Mouse (Mus musculus) heart, postnatal 25 days (tissue): ENCODE measurements at regions not wholly inside any gene's neighbourhood (a gene's known extent, or its start where the extent isn't known, plus 50 kb on each side); places are given as distances from the start of the nearest gene placed in this dataset.

ENCODE experiments used
- DNase-seq: peaks from one replicate; pipeline ENCODE4 v3.0.0; 2022; ENCODE audit warnings: low spot score
- intact Hi-C: fragments of 180-260 bp; cut with DNase I; formaldehyde crosslinking; loops from one replicate; pipeline ENCODE4 v1.15.1; 2025

- intact Hi-C loops, result no loop called here
- no peak for DNase-seq
These were observed 426.8 kb upstream of the 2610001J05Rik start for GRCm38 (mm10) chr6:14298167-14298566.

GRCm38 (mm10) chr6:14297428-14297827, 426.1 kb upstream of the 2610001J05Rik start:
- no peak for DNase-seq
- intact Hi-C loops, result no loop called here

GRCm38 (mm10) chr6:14290843-14291242, 419.5 kb upstream of the 2610001J05Rik start:
- intact Hi-C loops, result no loop called here
- no peak for DNase-seq

GRCm38 (mm10) chr6:14281476-14281875, 410.2 kb upstream of the 2610001J05Rik start:
- intact Hi-C loops, result no loop called here
- DNase-seq, result no peak

GRCm38 (mm10) chr6:14261941-14262340, 390.6 kb upstream of the 2610001J05Rik start:
- intact Hi-C loops, result no loop called here
- no peak for DNase-seq

- DNase-seq, result no peak
- intact Hi-C loops, result no loop called here
These were observed 369.0 kb upstream of the 2610001J05Rik start for GRCm38 (mm10) chr6:14240331-14240730.

GRCm38 (mm10) chr6:14239151-14239550, 367.8 kb upstream of the 2610001J05Rik start:
- DNase-seq, result no peak
- intact Hi-C loops, result no loop called here

- DNase-seq, result no peak
- intact Hi-C loops, result no loop called here
These were observed 359.5 kb upstream of the 2610001J05Rik start for GRCm38 (mm10) chr6:14230823-14231222.

- intact Hi-C loops, result loop anchor here (5.0 kb wide), 2 partner anchors 445 to 645 kb away; no protein-coding TSS in a partner anchor
- DNase-seq, result no peak
These were observed 336.2 kb upstream of the 2610001J05Rik start for GRCm38 (mm10) chr6:14207509-14207908.

GRCm38 (mm10) chr6:14197107-14197506, 325.8 kb upstream of the 2610001J05Rik start:
- DNase-seq, result no peak
- intact Hi-C loops, result no loop called here

- intact Hi-C loops, result no loop called here
- DNase-seq, result no peak
These were observed 324.0 kb upstream of the 2610001J05Rik start for GRCm38 (mm10) chr6:14195351-14195750.

GRCm38 (mm10) chr6:14191387-14192023, 320.2 kb upstream of the 2610001J05Rik start:
- intact Hi-C loops, result no loop called here
- no peak for DNase-seq

GRCm38 (mm10) chr6:14185921-14186420, 314.7 kb upstream of the 2610001J05Rik start:
- no peak for DNase-seq
- intact Hi-C loops, result no loop called here

- no peak for DNase-seq
- intact Hi-C loops, result no loop called here
These were observed 276.1 kb upstream of the 2610001J05Rik start for GRCm38 (mm10) chr6:14147370-14147769.

GRCm38 (mm10) chr6:14146394-14146793, 275.1 kb upstream of the 2610001J05Rik start:
- DNase-seq, result no peak

GRCm38 (mm10) chr6:14142107-14142751, 270.9 kb upstream of the 2610001J05Rik start:
- no peak for DNase-seq
- intact Hi-C loops, result no loop called here

More at GRCm38 (mm10) chr6:14146394-14146793, 275.1 kb upstream of the 2610001J05Rik start:
- intact Hi-C loops, result no loop called here

GRCm38 (mm10) chr6:14130392-14131144, 259.2 kb upstream of the 2610001J05Rik start:
- no peak for DNase-seq
- intact Hi-C loops, result no loop called here

GRCm38 (mm10) chr6:14129394-14129793, 258.1 kb upstream of the 2610001J05Rik start:
- DNase-seq, result no peak
- intact Hi-C loops, result no loop called here

GRCm38 (mm10) chr6:14122311-14122710, 251.0 kb upstream of the 2610001J05Rik start:
- no peak for DNase-seq
- intact Hi-C loops, result no loop called here

GRCm38 (mm10) chr6:14121479-14121878, 250.2 kb upstream of the 2610001J05Rik start:
- no peak for DNase-seq
- intact Hi-C loops, result no loop called here

GRCm38 (mm10) chr6:14094907-14095306, 223.6 kb upstream of the 2610001J05Rik start:
- intact Hi-C loops, result no loop called here
- no peak for DNase-seq
